Mouse (Mus musculus) neural tube, embryonic 12.5 days (tissue): ENCODE measurements around the gene Nos3. TPM values are rescaled to one million over a fixed set of nuclear protein-coding genes. Genes with fewer than 3 reads are reported as not detected.

Experiments used
- ATAC-seq: fragments of 200-750 bp; cut with Nextera tagmentation; 2 replicates; pipeline ENCODE4 v1.8.0; 2017; ENCODE audit warnings: low read depth, mild to moderate bottlenecking, moderate TSS enrichment, moderate library complexity; ENCODE audit not compliant: low FRiP score
- H3K27ac ChIP-seq: fragments of 300-500 bp; sonication (generic); 2 replicates; pipeline ENCODE4 v1.5.1; 2016
- H3K27me3 ChIP-seq: fragments of 300-500 bp; sonication (generic); replicated peaks from 2 replicates; pipeline ENCODE4 v1.6.1; 2016; ENCODE audit warnings: mild to moderate bottlenecking
- H3K36me3 ChIP-seq: fragments of 300-500 bp; sonication (generic); 2 replicates; pipeline ENCODE4 v1.6.1; 2016; ENCODE audit warnings: mild to moderate bottlenecking
- H3K4me1 ChIP-seq: fragments of 300-500 bp; sonication (generic); 2 replicates; pipeline ENCODE4 v1.6.1; 2016
- H3K4me2 ChIP-seq: fragments of 300-500 bp; sonication (generic); replicated peaks from 2 replicates; pipeline ENCODE4 v1.6.1; 2016; ENCODE audit warnings: mild to moderate bottlenecking
- H3K4me3 ChIP-seq: fragments of 300-500 bp; sonication (generic); 2 replicates; pipeline ENCODE4 v1.5.1; 2016
- H3K9ac ChIP-seq: fragments of 300-500 bp; sonication (generic); 2 replicates; pipeline ENCODE4 v1.6.1; 2016; ENCODE audit warnings: mild to moderate bottlenecking
- H3K9me3 ChIP-seq: fragments of 300-500 bp; sonication (generic); 2 replicates; pipeline ENCODE4 v1.6.1; 2016; ENCODE audit warnings: mild to moderate bottlenecking
- WGBS: fragments of 180-500 bp; shearing (Covaris S2); methylation state at CpG from one replicate; pipeline ENCODE4 v1.1.7; 2016; 5-methylcytosine and 5-hydroxymethylcytosine counted together
- polyA plus RNA-seq: library from polyadenylated mRNA; unstranded; fragments of >200 nt; fragmentation: Nextera tagmentation; extraction: Ambion mirVana; gene quantifications from 2 replicates; pipeline ENCODE4 v1.2.1, GENCODE M21; 2016

Nos3 gene
- polyA plus RNA-seq, 1 experiment from 2014 or later: 9.4 TPM

GRCm38 (mm10) chr5:24332401-24332800, 32.2 kb upstream of the Nos3 start:
- Histone ChIP-seq H3K36me3 (peaks cover 14% of the 10 kb centered on the region; the same call in 1 of the 2 replicates), H3K27me3 (no peaks in the 10 kb centered on the region), H3K4me2 (no peak overlapping the region), H3K9me3 (no peaks in the 10 kb centered on the region), H3K4me1 (peaks cover 57% of the 10 kb centered on the region), H3K4me3 (no peak overlapping the region), H3K9ac (no peak overlapping the region), H3K27ac (no peak overlapping the region)
- 85% methylated on average over 4 of the region's 4 CpGs for WGBS
- ATAC-seq: no peak

GRCm38 (mm10) chr5:24334749-24335148, 29.9 kb upstream of the Nos3 start:
- H3K27ac ChIP-seq: no peak overlapping the region
- H3K27me3 ChIP-seq: no peaks in the 10 kb centered on the region
- H3K36me3 ChIP-seq: peaks cover 17% of the 10 kb centered on the region; the same call in 1 of the 2 replicates
- H3K9ac ChIP-seq: no peak overlapping the region
- no peak for ATAC-seq
- H3K4me1 ChIP-seq: peaks cover 36% of the 10 kb centered on the region
- H3K4me3 ChIP-seq: no peak overlapping the region
- H3K9me3 ChIP-seq: no peaks in the 10 kb centered on the region
- H3K4me2 ChIP-seq: no peak overlapping the region
- 42% methylated on average over 3 of the region's 3 CpGs for WGBS

- 8% methylated on average over 3 of the region's 3 CpGs for WGBS
- no peak overlapping the region for H3K27ac ChIP-seq
- H3K9me3 ChIP-seq: no peaks in the 10 kb centered on the region
Observed at GRCm38 (mm10) chr5:24335888-24336511, 28.6 kb upstream of the Nos3 start.

GRCm38 (mm10) chr5:24337366-24337765, 27.2 kb upstream of the Nos3 start:
- Histone ChIP-seq H3K4me2 (no peak overlapping the region), H3K9me3 (no peaks in the 10 kb centered on the region), H3K4me1 (peaks cover 34% of the 10 kb centered on the region; the same call in 1 of the 2 replicates), H3K27ac (no peak overlapping the region), H3K36me3 (peaks cover 7% of the 10 kb centered on the region; the same call in 1 of the 2 replicates), H3K9ac (no peak overlapping the region), H3K27me3 (no peaks in the 10 kb centered on the region), H3K4me3 (no peak overlapping the region)
- 37% methylated on average over 9 of the region's 9 CpGs for WGBS
- ATAC-seq: no peak

More at GRCm38 (mm10) chr5:24335888-24336511, 28.6 kb upstream of the Nos3 start:
- H3K36me3 ChIP-seq: peaks cover 17% of the 10 kb centered on the region; the same call in 1 of the 2 replicates
- H3K4me3 ChIP-seq: no peak overlapping the region
- ATAC-seq: peak; percentile 86
- no peaks in the 10 kb centered on the region for H3K27me3 ChIP-seq
- peaks cover 26% of the 10 kb centered on the region; the same call in 1 of the 2 replicates for H3K4me1 ChIP-seq
- no peak overlapping the region for H3K9ac ChIP-seq
- H3K4me2 ChIP-seq: no peak overlapping the region

- Histone ChIP-seq H3K27ac (no peak overlapping the region), H3K9me3 (no peaks in the 10 kb centered on the region), H3K9ac (no peak overlapping the region), H3K4me1 (peaks cover 37% of the 10 kb centered on the region), H3K27me3 (no peaks in the 10 kb centered on the region), H3K4me2 (no peak overlapping the region), H3K36me3 (peaks cover 3% of the 10 kb centered on the region; the same call in 1 of the 2 replicates), H3K4me3 (no peak overlapping the region)
- no peak for ATAC-seq
- WGBS: 82% methylated on average over 2 of the region's 2 CpGs
Observed at GRCm38 (mm10) chr5:24337821-24338220, 26.8 kb upstream of the Nos3 start.

GRCm38 (mm10) chr5:24342205-24342963, 22.2 kb upstream of the Nos3 start:
- peaks cover 43% of the 10 kb centered on the region for H3K4me1 ChIP-seq
- H3K4me3 ChIP-seq: no peak overlapping the region
- H3K9me3 ChIP-seq: no peaks in the 10 kb centered on the region
- H3K27me3 ChIP-seq: 0 out of 2 replicates have a peak, but pooled peaks cover 1% of the 10 kb centered on the region
- 85% methylated on average over 14 of the region's 14 CpGs for WGBS
- no peak overlapping the region for H3K27ac ChIP-seq
- no peak overlapping the region for H3K9ac ChIP-seq
- ATAC-seq: no peak
- H3K36me3 ChIP-seq: peaks cover 3% of the 10 kb centered on the region; the same call in 1 of the 2 replicates
- no peak overlapping the region for H3K4me2 ChIP-seq

- H3K4me1 ChIP-seq: peaks cover 47% of the 10 kb centered on the region
- 62% methylated on average over 8 of the region's 8 CpGs for WGBS
Observed at GRCm38 (mm10) chr5:24342966-24343365, 21.6 kb upstream of the Nos3 start.

GRCm38 (mm10) chr5:24343379-24343778, 21.2 kb upstream of the Nos3 start:
- peaks cover 3% of the 10 kb centered on the region; the same call in 1 of the 2 replicates for H3K36me3 ChIP-seq
- peaks cover 51% of the 10 kb centered on the region for H3K4me1 ChIP-seq
- peak overlapping the region; percentile 49 for H3K4me2 ChIP-seq
- peak overlapping the region; percentile 92; the same call in 1 of the 2 replicates for H3K27ac ChIP-seq
- H3K9ac ChIP-seq: no peak overlapping the region; the same call in 1 of the 2 replicates
- H3K27me3 ChIP-seq: peaks cover 4% of the 10 kb centered on the region; the same call in 1 of the 2 replicates
- ATAC-seq: no peak
- no peak overlapping the region for H3K4me3 ChIP-seq
- H3K9me3 ChIP-seq: no peaks in the 10 kb centered on the region

More at GRCm38 (mm10) chr5:24342966-24343365, 21.6 kb upstream of the Nos3 start:
- Histone ChIP-seq H3K9me3 (no peaks in the 10 kb centered on the region), H3K27me3 (0 out of 2 replicates have a peak, but pooled peaks cover 4% of the 10 kb centered on the region), H3K4me2 (no peak overlapping the region), H3K27ac (no peak overlapping the region), H3K36me3 (peaks cover 3% of the 10 kb centered on the region; the same call in 1 of the 2 replicates), H3K9ac (no peak overlapping the region), H3K4me3 (no peak overlapping the region)
- ATAC-seq: no peak

GRCm38 (mm10) chr5:24343977-24344436, 20.6 kb upstream of the Nos3 start:
- Histone ChIP-seq H3K27ac (peak overlapping the region; percentile 92), H3K36me3 (no peaks in the 10 kb centered on the region), H3K9me3 (no peaks in the 10 kb centered on the region), H3K4me2 (peak overlapping the region; percentile 49), H3K4me3 (no peak overlapping the region), H3K4me1 (peaks cover 57% of the 10 kb centered on the region), H3K27me3 (peaks cover 7% of the 10 kb centered on the region), H3K9ac (peak overlapping the region; percentile 55; the same call in 1 of the 2 replicates)
- 1% methylated on average over 2 of the region's 2 CpGs for WGBS
- ATAC-seq: peak; percentile 56

- Histone ChIP-seq H3K36me3 (no peaks in the 10 kb centered on the region), H3K4me3 (no peak overlapping the region), H3K27me3 (peaks cover 13% of the 10 kb centered on the region), H3K4me2 (peak overlapping the region; percentile 49), H3K4me1 (peaks cover 63% of the 10 kb centered on the region), H3K9me3 (no peaks in the 10 kb centered on the region), H3K9ac (peak overlapping the region; percentile 55), H3K27ac (peak overlapping the region; percentile 92)
- peak; percentile 46 for ATAC-seq
- WGBS: 7% methylated on average over 12 of the region's 12 CpGs
Observed at GRCm38 (mm10) chr5:24344477-24345051, 20.0 kb upstream of the Nos3 start.

- Histone ChIP-seq H3K4me2 (no peak overlapping the region), H3K27ac (no peak overlapping the region), H3K27me3 (peaks cover 22% of the 10 kb centered on the region), H3K36me3 (no peaks in the 10 kb centered on the region), H3K4me1 (peaks cover 80% of the 10 kb centered on the region), H3K9ac (no peak overlapping the region), H3K4me3 (no peak overlapping the region), H3K9me3 (no peaks in the 10 kb centered on the region)
- no peak for ATAC-seq
- 90% methylated on average over 7 of the region's 7 CpGs for WGBS
Observed at GRCm38 (mm10) chr5:24346313-24346712, 18.3 kb upstream of the Nos3 start.
